Mouse (Mus musculus) hindbrain, embryonic 13.5 days (tissue): ENCODE measurements at regions not wholly inside any gene's neighbourhood (a gene's known extent, or its start where the extent isn't known, plus 50 kb on each side); places are given as distances from the start of the nearest gene placed in this dataset.

ENCODE experiments used
- ATAC-seq: fragments of 200-750 bp; cut with Nextera tagmentation; 2 replicates; pipeline ENCODE4 v1.8.0; 2017; ENCODE audit warnings: moderate TSS enrichment; ENCODE audit not compliant: low FRiP score
- H3K27ac ChIP-seq: fragments of 300-500 bp; sonication (generic); 2 replicates; pipeline ENCODE4 v1.5.1; 2015; ENCODE audit warnings: inconsistent platforms, mild to moderate bottlenecking, moderate library complexity
- H3K27me3 ChIP-seq: fragments of 300-500 bp; sonication (generic); 2 replicates; pipeline ENCODE4 v1.6.1; 2015; ENCODE audit warnings: mild to moderate bottlenecking, inconsistent platforms
- H3K36me3 ChIP-seq: fragments of 300-500 bp; sonication (generic); 2 replicates; pipeline ENCODE4 v1.6.1; 2015; ENCODE audit warnings: mild to moderate bottlenecking, inconsistent platforms
- H3K4me1 ChIP-seq: fragments of 300-500 bp; sonication (generic); replicated peaks from 2 replicates; pipeline ENCODE4 v1.6.1; 2015; ENCODE audit warnings: inconsistent platforms
- H3K4me2 ChIP-seq: fragments of 300-500 bp; sonication (generic); 2 replicates; pipeline ENCODE4 v1.6.1; 2015; ENCODE audit warnings: inconsistent platforms, mild to moderate bottlenecking, moderate library complexity
- H3K4me3 ChIP-seq: fragments of 300-500 bp; sonication (generic); 2 replicates; pipeline ENCODE4 v1.5.1; 2015; ENCODE audit warnings: mild to moderate bottlenecking, inconsistent platforms
- H3K9ac ChIP-seq: fragments of 300-500 bp; sonication (generic); 2 replicates; pipeline ENCODE4 v1.6.1; 2015; ENCODE audit warnings: mild to moderate bottlenecking, inconsistent platforms
- H3K9me3 ChIP-seq: fragments of 300-500 bp; sonication (generic); 2 replicates; pipeline ENCODE4 v1.6.1; 2016; ENCODE audit warnings: inconsistent platforms
- WGBS: fragments of 180-500 bp; shearing (Covaris S2); methylation state at CpG from one replicate; pipeline ENCODE4 v1.1.7; 2015; 5-methylcytosine and 5-hydroxymethylcytosine counted together

DNA sequence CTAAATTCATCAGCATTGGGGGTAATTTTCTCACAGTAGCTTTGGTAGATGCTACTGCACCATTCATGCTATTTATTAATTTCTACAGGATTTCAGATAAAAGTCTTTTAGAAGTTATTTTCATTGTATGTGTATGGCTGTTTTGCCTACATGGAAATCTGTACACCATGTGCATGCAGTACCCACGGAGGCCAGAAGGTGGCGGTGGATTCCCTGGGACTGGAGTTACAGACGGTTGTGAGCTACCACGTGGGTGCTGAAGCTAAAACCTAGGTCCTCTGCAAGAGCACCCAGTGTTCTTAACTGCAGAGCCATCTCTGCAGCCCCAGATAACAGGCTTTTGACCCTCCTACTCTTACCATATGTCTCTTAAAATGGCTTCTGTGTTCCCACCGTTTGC lies 176.7 kb upstream of the Fam19a5 start:
- Histone ChIP-seq H3K4me2 (no peak overlapping the region), H3K4me3 (no peak overlapping the region), H3K9ac (no peak overlapping the region), H3K4me1 (no peaks in the 10 kb centered on the region), H3K9me3 (peaks cover 3% of the 10 kb centered on the region; the same call in 1 of the 2 replicates), H3K27me3 (no peaks in the 10 kb centered on the region), H3K27ac (no peak overlapping the region), H3K36me3 (no peaks in the 10 kb centered on the region)
- ATAC-seq, result no peak
- 43% methylated on average over 5 of the region's 5 CpGs for WGBS

DNA sequence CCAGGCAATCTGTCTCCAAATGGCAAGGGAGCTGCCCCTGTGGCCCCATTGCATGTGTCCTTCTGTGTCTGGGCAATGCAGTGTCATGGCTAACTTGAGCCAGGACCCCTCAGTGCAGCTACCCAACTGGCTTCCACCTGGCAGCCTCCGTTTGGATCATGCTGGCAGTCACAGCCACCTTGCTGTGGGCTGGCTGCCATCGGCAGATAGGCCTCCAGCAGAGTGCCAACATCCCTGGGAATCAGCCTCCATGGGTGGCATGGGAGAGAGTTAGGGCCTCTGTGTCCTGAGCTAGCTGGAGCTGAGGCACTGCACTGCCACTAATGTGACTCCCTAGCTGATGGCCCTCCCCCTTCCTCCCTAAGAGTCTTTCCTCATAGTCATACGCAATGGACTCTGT lies 174.7 kb upstream of the Fam19a5 start:
- Histone ChIP-seq H3K36me3 (no peaks in the 10 kb centered on the region), H3K27me3 (no peaks in the 10 kb centered on the region), H3K4me3 (no peak overlapping the region), H3K4me2 (no peak overlapping the region), H3K9ac (no peak overlapping the region), H3K4me1 (0 out of 2 replicates have a peak, but pooled peaks cover 1% of the 10 kb centered on the region), H3K27ac (no peak overlapping the region), H3K9me3 (peaks cover 3% of the 10 kb centered on the region; the same call in 1 of the 2 replicates)
- WGBS, result 91% methylated on average over 3 of the region's 3 CpGs
- ATAC-seq, result no peak

DNA sequence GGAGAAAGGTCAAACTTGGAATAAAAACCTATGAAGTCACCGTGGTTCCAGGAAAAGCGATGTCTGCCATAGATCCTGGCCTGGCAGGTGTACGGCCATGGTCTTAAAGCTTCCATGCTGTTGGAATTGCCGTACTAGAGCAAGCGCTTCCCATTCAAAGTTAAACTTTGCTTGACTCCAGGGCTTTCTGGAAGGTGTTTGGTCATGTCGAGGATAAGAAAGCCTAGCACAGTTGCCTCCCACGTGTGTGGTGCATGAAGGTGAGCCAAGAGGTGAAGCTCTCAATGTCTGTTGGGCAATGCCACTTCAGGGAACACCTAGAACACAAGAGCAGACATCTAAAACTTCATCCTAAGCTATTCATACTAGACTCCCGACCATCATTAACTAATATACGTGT lies 174.3 kb upstream of the Fam19a5 start:
- H3K27me3 ChIP-seq, result no peaks in the 10 kb centered on the region
- 0 out of 2 replicates have a peak, but pooled peaks cover 4% of the 10 kb centered on the region for H3K4me1 ChIP-seq
- no peak for ATAC-seq
- H3K36me3 ChIP-seq, result no peaks in the 10 kb centered on the region
- H3K9ac ChIP-seq, result no peak overlapping the region
- H3K27ac ChIP-seq, result no peak overlapping the region
- no peak overlapping the region for H3K4me2 ChIP-seq
- 93% methylated on average over 9 of the region's 9 CpGs for WGBS
- peaks cover 3% of the 10 kb centered on the region; the same call in 1 of the 2 replicates for H3K9me3 ChIP-seq
- H3K4me3 ChIP-seq, result no peak overlapping the region

DNA sequence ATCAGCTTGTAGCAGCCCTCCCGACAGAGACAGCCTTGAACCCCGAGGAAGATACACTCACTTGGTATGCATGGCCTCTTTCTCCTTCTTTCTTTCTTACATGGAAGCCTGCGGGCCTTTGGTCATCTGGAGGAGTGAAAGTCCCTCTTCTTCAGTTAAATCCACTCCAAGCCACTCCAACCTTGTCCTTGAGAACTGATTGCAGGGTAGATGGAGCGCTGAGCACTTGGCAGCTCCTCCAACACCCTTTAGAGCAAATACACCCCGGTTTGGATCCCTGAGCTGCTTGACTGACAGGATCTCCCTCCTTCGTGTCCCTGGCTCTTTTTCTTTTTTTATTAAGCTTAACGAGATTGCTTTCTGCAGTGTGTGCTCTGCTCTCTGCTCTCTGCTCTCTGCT lies 173.3 kb upstream of the Fam19a5 start:
- ATAC-seq, result no peak
- Histone ChIP-seq H3K4me1 (peaks cover 10% of the 10 kb centered on the region; the same call in 1 of the 2 replicates), H3K4me2 (no peak overlapping the region), H3K4me3 (no peak overlapping the region), H3K27me3 (no peaks in the 10 kb centered on the region), H3K9me3 (peaks cover 3% of the 10 kb centered on the region; the same call in 1 of the 2 replicates), H3K36me3 (no peaks in the 10 kb centered on the region), H3K27ac (no peak overlapping the region), H3K9ac (no peak overlapping the region)
- WGBS, result 81% methylated on average over 7 of the region's 7 CpGs

DNA sequence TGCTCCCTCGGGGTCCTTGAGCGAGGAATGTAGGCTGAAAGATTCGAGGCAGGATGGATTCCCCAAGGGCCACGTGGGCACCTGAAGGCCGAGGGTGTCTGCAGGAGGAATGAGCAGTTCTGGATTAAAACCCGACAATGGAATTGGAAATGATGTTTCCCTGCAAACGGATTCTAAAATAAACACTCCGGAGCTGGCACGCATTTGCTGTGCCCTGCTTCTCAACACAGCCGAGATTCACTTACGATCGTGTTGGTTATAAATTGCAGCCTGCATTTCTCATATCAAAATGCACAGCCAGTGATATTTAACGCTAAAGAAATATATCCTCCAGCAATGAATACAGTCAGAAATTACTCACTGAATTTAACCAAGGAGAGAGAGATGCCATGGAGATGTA lies 169.4 kb upstream of the Fam19a5 start:
- H3K27me3 ChIP-seq, result no peaks in the 10 kb centered on the region
- peaks cover 10% of the 10 kb centered on the region; the same call in 1 of the 2 replicates for H3K4me1 ChIP-seq
- H3K9ac ChIP-seq, result no peak overlapping the region
- no peaks in the 10 kb centered on the region for H3K9me3 ChIP-seq
- no peak overlapping the region for H3K4me2 ChIP-seq
- peak overlapping the region; percentile 52 for H3K27ac ChIP-seq
- WGBS, result 76% methylated on average over 13 of the region's 13 CpGs
- ATAC-seq, result no peak
- no peak overlapping the region for H3K4me3 ChIP-seq
- H3K36me3 ChIP-seq, result no peaks in the 10 kb centered on the region

DNA sequence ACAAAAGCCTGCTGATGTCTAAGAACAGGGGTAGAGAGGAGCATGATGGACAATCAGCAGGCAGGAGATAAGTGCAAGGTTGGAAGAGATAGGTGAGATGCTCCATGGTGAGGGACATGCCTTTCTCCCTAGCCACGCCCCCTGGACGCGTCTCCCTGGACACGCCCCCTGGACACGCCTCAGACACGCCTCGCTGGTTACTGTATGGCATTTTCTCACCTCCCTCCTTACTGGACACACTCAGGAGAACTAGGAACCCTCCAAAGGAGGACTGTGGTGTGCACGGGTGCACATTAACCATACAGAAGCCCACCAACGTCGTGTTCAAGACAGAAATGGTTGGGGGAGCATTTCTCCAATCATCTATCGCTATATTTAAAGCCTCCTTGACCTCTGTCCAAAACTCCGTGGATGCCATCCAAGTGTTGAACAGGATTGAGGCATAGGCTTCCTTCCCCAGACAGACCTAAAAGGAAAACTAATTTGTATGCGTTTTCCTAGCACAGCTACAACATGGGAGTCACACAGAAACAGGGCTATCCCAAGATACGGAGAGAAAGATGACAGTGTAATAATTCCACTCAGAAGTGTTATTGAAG lies 168.4 kb upstream of the Fam19a5 start:
- Histone ChIP-seq H3K27ac (no peak overlapping the region), H3K36me3 (no peaks in the 10 kb centered on the region), H3K4me3 (no peak overlapping the region), H3K4me2 (no peak overlapping the region), H3K9me3 (no peaks in the 10 kb centered on the region), H3K4me1 (peaks cover 10% of the 10 kb centered on the region; the same call in 1 of the 2 replicates), H3K27me3 (no peaks in the 10 kb centered on the region), H3K9ac (no peak overlapping the region)
- WGBS, result 82% methylated on average over 14 of the region's 14 CpGs
- ATAC-seq, result no peak

DNA sequence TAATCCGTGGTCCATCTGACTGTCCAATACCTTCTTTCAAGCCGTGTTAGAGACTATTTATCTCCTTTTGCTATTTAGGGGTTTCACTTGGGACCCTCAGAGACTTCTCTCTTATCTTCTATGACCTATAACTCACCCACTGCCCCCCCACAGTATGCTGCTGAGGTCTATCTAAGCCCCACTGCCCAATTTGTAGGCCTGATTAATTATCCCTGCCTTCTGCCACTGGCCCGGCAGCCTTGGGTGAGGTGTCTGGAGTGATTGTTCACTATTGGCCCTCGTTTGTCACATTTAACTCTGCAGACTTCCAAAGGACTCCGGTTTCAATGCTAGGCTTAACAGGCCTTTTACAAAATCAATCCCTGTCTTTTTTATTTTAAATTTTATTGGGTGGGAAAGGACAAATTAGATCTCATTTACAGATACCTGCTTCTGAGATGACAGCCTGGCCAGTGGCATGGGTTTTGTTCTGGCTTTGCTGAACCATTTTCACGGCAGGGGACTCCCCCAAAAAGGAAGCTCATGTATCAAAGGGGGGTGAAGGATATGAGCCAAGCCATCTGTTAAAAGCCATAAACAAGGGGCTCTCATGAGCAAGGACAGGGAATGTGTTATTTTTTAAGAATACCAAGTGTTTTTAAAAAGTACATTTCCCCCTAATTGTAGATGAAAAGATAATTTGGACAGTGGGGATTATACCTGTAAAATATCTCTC lies 160.4 kb upstream of the Fam19a5 start:
- no peak overlapping the region for H3K9ac ChIP-seq
- no peak overlapping the region for H3K4me2 ChIP-seq
- ATAC-seq, result no peak
- H3K4me3 ChIP-seq, result no peak overlapping the region
- no peak overlapping the region for H3K27ac ChIP-seq
- H3K36me3 ChIP-seq, result no peaks in the 10 kb centered on the region
- no peaks in the 10 kb centered on the region for H3K27me3 ChIP-seq
- no peaks in the 10 kb centered on the region for H3K9me3 ChIP-seq
- H3K4me1 ChIP-seq, result peaks cover 8% of the 10 kb centered on the region
- WGBS, result 61% methylated on average over 6 of the region's 6 CpGs

DNA sequence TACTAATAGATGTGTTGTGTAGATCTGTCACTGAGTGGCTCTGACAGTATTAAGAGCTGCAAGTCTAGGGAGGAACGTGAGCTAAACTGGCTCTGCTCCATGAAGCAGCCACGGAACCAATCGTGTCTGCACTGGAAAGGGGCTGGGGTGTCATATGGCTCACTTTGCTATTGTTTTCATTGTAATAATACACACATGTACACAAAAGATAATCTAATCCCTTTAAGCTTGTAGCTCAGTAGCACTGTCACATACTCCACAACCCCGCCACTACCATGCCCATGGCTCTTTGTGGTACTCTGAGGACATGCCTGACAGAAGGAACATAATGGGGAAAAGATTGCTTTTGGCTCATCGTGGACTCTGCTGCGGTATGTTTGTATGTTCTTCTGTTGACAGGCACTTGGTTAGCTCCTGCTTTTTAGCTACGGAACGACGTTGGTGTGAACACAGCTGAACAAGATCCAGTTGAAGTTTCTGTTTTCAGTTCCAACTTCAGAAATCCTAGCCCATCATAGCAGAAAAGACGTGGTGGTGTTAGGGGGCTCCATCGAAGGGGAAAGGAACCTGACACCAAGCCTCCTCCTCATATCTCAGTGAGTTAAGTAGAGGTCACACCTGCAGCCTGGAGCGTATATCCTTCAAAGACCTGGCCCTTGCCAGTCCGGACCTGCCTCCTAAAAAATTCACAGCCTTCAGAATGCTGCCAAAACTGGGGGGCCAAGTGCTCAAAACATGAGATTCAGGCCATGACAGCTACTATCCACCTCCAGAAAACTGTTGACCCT lies 159.6 kb upstream of the Fam19a5 start:
- WGBS, result 77% methylated on average over 13 of the region's 13 CpGs
- H3K4me3 ChIP-seq, result no peak overlapping the region
- ATAC-seq, result no peak

DNA sequence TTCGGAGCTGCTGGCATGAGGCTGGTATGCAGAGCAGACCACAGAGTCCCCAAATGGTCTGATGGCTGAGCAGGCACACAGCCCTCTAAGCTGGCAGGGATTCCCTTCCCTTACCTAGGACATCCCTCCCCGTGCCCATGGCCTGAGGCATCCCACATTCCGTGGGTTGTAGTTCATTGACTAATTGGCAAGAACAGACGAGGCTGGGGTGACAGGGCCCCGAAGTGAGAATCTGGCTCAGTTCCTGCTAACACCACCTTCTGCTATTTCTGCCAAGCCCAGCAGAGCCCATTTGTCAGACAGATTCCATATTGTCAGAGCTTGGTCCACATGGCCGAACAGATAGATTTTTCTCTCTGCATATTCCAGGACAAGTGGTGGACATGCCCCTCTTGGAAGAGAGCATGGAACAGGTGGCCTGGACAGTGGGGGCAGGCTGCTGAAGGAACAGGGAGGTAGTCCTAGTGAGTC lies 157.6 kb upstream of the Fam19a5 start:
- Histone ChIP-seq H3K9me3 (no peaks in the 10 kb centered on the region), H3K4me1 (peaks cover 13% of the 10 kb centered on the region), H3K27ac (no peak overlapping the region), H3K4me3 (no peak overlapping the region), H3K27me3 (no peaks in the 10 kb centered on the region), H3K9ac (no peak overlapping the region), H3K36me3 (no peaks in the 10 kb centered on the region), H3K4me2 (no peak overlapping the region)
- ATAC-seq, result no peak
- 89% methylated on average over 6 of the region's 6 CpGs for WGBS

More for the DNA sequence above, 159.6 kb upstream of the Fam19a5 start:
- no peaks in the 10 kb centered on the region for H3K9me3 ChIP-seq
- H3K27me3 ChIP-seq, result no peaks in the 10 kb centered on the region
- no peaks in the 10 kb centered on the region for H3K36me3 ChIP-seq
- peaks cover 8% of the 10 kb centered on the region for H3K4me1 ChIP-seq
- no peak overlapping the region for H3K4me2 ChIP-seq
- no peak overlapping the region for H3K27ac ChIP-seq
- H3K9ac ChIP-seq, result no peak overlapping the region

DNA sequence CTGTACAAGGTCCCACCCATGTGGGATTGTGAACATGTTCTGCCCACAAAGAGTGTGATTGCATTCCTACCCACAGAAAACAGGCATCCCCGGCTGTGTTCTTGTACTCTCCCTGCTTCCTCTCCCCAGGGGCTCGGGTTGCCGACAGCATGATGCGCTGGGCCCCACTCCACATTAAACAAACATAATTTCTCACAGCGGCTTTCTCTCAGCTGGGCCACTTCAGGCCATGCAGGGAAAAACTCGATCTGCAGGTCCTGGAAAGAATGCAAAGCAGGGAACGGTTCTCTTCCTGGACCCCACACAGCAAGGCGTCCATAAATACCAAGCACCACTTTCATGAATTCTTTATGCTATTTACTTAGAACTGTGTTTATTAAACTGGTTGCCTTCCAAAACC lies 152.7 kb upstream of the Fam19a5 start:
- no peaks in the 10 kb centered on the region for H3K36me3 ChIP-seq
- no peak overlapping the region for H3K4me2 ChIP-seq
- H3K9me3 ChIP-seq, result no peaks in the 10 kb centered on the region
- H3K4me3 ChIP-seq, result no peak overlapping the region
- H3K4me1 ChIP-seq, result peaks cover 5% of the 10 kb centered on the region; the same call in 1 of the 2 replicates
- no peak overlapping the region; the same call in 1 of the 2 replicates for H3K27ac ChIP-seq
- H3K9ac ChIP-seq, result no peak overlapping the region
- WGBS, result 36% methylated on average over 8 of the region's 8 CpGs
- ATAC-seq, result no peak
- no peaks in the 10 kb centered on the region for H3K27me3 ChIP-seq

DNA sequence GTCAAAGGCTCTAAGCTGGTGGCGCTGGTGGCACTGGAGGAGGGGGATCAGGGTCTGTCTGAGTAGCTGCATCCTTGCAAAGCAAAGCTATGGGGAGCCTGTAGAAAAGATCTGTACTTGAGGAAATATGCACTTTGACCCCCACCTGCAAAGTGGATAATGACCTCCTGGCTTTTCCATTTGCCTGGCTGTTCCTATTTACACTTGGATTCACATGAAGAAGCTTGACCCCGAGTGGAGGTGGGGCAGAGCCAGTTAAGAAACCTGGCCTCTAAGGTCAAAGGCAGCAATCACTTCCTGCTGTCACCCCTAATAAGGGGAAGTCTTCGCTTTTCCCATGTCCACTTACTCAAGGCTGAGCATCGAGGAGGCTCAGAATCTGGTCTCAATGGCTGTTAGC lies 145.7 kb upstream of the Fam19a5 start:
- H3K4me3 ChIP-seq, result no peak overlapping the region
- ATAC-seq, result no peak
- H3K9me3 ChIP-seq, result no peaks in the 10 kb centered on the region
- H3K27ac ChIP-seq, result no peak overlapping the region
- no peaks in the 10 kb centered on the region for H3K36me3 ChIP-seq
- H3K4me2 ChIP-seq, result no peak overlapping the region
- no peaks in the 10 kb centered on the region for H3K27me3 ChIP-seq
- 63% methylated on average over 4 of the region's 4 CpGs for WGBS
- H3K9ac ChIP-seq, result no peak overlapping the region
- H3K4me1 ChIP-seq, result no peaks in the 10 kb centered on the region

DNA sequence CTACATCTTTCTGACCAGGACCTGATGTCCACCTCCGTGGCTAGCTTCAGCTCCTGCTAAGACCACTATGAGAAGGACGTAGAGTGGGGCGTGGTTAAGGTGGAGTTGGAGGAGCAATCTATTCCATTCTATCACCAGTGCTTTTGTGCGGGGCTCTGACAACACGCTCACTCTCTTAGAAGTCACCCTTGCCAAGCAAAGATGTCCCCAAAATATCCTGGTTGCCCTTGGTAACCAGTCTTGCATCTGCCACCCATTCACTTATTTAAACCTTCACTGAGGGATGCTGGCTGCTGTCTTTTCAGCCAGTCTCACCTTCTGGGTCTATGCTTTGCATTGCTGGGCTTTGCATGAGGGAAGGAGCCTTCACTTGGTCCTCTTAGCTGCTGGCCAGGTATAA lies 138.4 kb upstream of the Fam19a5 start:
- no peak overlapping the region for H3K4me2 ChIP-seq
- H3K27ac ChIP-seq, result no peak overlapping the region
- WGBS, result 93% methylated on average over 5 of the region's 5 CpGs
- no peaks in the 10 kb centered on the region for H3K36me3 ChIP-seq
- no peak overlapping the region for H3K9ac ChIP-seq
- ATAC-seq, result no peak
- no peaks in the 10 kb centered on the region for H3K9me3 ChIP-seq
- no peaks in the 10 kb centered on the region for H3K4me1 ChIP-seq
- no peak overlapping the region for H3K4me3 ChIP-seq
- H3K27me3 ChIP-seq, result no peaks in the 10 kb centered on the region
